Mouse (Mus musculus) heart, postnatal 0 days (tissue): ENCODE data around the gene Hspa12a.

Source experiments
- CTCF ChIP-seq: IDR thresholded peaks from 2 replicates; pipeline ENCODE4 v1.5.1; 2016; ENCODE audit warnings: antibody characterized with exemption, control low read depth, low read depth
- EP300 ChIP-seq: IDR thresholded peaks from 2 replicates; pipeline ENCODE4 v1.6.1; 2016; ENCODE audit warnings: antibody characterized with exemption, low read depth

DNA sequence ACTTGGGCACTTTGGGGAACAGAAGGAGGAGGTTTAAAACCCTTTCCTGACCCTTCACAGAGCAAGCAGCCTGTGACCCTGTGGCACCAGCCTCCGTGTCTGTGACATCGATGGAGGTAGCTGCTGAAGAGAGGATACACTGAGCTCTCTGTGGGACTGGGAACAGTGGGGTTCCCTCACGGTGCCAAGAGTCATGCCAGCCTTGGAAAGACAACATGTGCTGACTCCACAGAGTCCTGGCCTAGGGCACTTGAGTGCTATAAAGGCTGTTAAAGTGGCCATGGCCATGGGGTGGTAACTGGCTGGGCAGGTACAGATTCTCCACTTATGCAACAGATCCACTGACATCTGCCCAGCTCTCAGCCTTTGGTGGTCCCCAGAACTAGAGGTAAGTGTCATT is 60.0 kb downstream of the Hspa12a start:
- TF ChIP-seq CTCF (no peak), EP300 (no peak)
